Mouse (Mus musculus) bone marrow, adult 2 months (tissue): ENCODE measurements around the gene Nudt4.
A peak's percentile ranks its signal among the peaks of the same experiment; 100 is the strongest.

ENCODE experiments used
- CTCF ChIP-seq: fragments of 200-500 bp; IDR thresholded peaks from 2 replicates; pipeline ENCODE4 v1.5.1; 2011; ENCODE audit warnings: low read length, control low read depth; ENCODE audit not compliant: control insufficient read depth, insufficient read depth
- POLR2A ChIP-seq: fragments of 200-500 bp; IDR thresholded peaks from 2 replicates; pipeline ENCODE4 v1.6.1; 2011; ENCODE audit warnings: low read depth, mild to moderate bottlenecking, control low read depth, low read length, borderline replicate concordance; ENCODE audit not compliant: control insufficient read depth

GRCm38 (mm10) chr10:95514656-95515292, 49.2 kb downstream of the Nudt4 start, which contains the start of gene Ube2n:
- peak; percentile 82 for TF ChIP-seq POLR2A
- no peak for TF ChIP-seq CTCF
